Mouse (Mus musculus) regulatory T cell (primary cell): ENCODE results near the gene Msantd4.
"Not testable (repeated sequence)": the region's sequence is repeated elsewhere in the genome, so short reads cannot be mapped to it uniquely, and the experiment has no call there.

Source experiments
- in situ Hi-C: fragments of 300-600 bp; cut with MboI, MseI; formaldehyde crosslinking; loops from one replicate; pipeline ENCODE4 v1.15.1; 2025; ENCODE audit warnings: high pct_unique_total_duplicates

The Msantd4 gene

DNA sequence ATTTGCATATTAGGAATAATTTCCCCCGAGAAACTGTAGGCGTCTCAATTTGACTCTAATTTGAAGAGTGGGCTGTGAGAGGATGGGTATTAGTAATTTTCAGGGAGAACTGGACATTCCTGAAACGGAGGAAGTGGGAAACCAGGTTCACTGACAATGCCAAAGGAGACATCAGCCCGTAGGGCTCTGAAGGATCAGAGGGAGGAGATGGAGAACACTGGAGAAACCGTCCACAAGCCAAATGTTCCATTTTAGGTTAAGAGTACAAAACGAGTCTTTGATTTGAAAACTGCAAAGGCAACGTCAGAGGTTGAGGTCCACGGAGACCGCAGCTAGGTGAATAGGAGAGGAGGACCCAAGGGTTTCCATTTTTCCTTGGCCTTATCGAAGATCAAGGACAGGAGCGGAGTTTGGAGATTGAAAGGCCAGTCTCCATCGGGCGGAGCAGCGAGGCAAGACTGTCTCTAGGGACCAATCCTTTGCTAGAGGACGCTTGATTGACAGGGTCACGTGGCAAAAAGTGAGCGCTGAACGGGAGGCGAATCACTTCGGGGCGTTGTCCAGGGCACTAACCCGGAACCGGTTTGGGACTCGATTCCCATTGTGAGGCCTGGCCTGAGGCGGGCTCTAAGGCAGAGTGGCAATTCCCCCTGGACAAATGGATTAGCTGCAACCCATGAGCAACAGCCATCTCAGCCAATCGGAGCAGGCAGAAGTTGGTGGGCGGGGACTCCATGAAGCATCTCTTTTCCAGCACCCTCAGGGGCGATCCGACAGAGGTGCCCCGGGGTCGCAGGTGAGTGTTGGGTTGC, at the start of gene Msantd4:
TSS of gene Msantd4 (plus strand) at position 735 of the 812 bp plus-strand sequence.
- in situ Hi-C loops, result loop anchor here (5.0 kb wide), 1 partner anchor 69 kb away; the partner anchor contains the start of genes Aasdhppt and Kbtbd3

DNA sequence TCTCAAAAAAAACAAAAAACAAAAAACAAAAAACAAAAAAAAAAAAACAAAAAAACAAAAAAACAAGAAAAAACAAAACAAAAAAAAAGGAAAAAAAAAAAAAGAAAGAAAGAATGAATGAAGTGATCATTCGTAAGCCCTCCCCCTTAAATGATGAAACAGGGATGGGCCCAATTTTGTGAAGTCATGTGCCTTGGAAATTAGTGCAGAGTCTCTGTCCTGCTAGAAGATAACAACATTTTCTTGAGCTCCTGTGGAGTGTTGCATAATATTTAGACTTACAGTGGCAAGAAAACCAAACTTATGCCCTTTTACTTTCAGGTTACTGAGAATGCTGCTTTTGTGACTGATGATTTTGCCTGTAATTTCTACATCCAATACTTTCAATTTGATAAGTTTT, 23.2 kb upstream of the Msantd4 start:
- in situ Hi-C loops, result no loop called here

GRCm38 (mm10) chr9:4376640-4377120, 318 bp downstream of the Msantd4 start:
- in situ Hi-C loops, result loop anchor here (5.0 kb wide), 1 partner anchor 69 kb away; the partner anchor contains the start of genes Aasdhppt and Kbtbd3

DNA sequence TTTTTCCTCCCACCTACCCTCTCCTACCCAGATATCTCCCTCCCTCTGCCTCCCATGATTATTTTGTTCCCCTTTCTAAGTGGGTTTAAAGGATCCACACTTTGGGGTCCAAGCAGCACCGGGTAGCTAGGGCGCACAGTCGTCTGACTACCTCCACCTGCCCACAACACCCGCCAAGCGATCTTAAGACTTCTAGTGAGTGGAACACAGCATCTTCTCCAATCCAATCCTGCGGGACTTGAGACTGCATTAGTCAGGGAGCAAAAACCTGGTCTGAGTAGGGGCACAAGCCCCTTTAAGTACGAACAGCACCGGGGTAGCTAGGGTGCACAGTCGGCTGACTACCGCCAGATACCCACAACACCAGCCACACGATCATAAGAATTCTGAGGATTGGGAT, 24.4 kb downstream of the Msantd4 start:
- in situ Hi-C loops, result not testable (repeated sequence)
